Mouse (Mus musculus): ENCODE measurements around the gene Gm5039.
"Not testable (repeated sequence)": the region's sequence is repeated elsewhere in the genome, so short reads cannot be mapped to it uniquely, and the experiment has no call there.

DNA sequence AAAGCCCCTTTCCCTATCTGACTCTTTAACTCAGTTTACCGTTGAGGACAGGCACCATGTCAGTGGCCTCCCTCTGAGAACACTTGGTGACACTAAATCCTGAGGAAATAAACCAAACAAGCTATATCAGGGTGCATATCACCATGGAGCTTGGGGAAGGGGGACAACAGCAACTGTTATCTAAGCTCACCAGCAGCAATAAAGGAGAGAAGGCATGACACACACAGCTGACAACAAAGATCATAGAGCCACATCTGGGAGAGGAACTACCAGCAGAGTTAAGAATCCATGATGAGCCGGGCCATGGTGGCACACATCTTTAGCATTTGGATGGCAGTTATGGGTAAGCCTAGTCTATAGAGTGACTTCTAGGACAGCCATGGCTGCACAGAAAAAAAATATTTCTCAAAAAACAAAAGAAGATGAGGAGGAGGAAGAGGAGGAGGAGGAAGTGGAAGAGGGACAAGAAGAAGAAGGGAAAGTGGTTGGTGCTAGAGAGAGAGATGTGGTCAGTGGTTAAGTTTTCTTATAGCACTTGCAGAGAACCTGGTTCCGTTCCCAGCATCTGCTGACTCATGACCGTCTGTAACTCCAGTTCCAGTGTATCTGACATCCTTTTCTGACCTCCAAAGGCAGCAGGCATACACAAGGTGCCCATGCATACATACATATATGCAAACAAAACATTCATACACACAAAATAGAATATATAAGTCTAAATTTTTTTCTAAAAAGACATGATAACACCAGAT is 13.0 kb upstream of the Gm5039 start:
- not testable (repeated sequence) for TF ChIP-seq CTCF, EP300 (IDR thresholded peaks at IDR 0.05)

Data from lung, postnatal 0 days (tissue).